Mouse (Mus musculus): ENCODE results near the gene Prkaca.

Gene Prkaca

DNA sequence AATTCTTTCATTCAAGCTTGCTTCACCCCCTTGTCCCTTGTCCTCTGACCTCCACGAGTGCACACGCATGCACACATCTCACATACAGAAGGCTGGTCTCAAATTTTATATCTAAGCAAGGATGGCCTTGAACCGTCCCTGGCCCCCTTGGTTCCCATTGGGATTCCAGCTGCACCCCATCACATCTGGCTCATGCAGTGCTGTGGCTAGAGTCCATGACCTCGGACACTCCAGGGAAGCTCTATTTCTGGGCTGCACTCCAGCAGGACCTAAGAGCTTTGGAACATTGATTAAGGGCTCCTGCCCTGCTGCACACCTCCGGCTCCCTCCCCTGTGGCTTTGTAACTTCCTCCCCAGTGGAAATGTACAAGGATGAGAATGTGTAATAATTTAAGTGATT is 65.2 kb downstream of the Prkaca start:
- DNase-seq (ENCODE audit: low spot score in 2 of 2): no peak

- DNase-seq (ENCODE audit: low spot score in 2 of 2): peak; percentile 67 to 83
Observed at GRCm38 (mm10) chr8:84039050-84039449, 66.3 kb downstream of the Prkaca start.

DNA sequence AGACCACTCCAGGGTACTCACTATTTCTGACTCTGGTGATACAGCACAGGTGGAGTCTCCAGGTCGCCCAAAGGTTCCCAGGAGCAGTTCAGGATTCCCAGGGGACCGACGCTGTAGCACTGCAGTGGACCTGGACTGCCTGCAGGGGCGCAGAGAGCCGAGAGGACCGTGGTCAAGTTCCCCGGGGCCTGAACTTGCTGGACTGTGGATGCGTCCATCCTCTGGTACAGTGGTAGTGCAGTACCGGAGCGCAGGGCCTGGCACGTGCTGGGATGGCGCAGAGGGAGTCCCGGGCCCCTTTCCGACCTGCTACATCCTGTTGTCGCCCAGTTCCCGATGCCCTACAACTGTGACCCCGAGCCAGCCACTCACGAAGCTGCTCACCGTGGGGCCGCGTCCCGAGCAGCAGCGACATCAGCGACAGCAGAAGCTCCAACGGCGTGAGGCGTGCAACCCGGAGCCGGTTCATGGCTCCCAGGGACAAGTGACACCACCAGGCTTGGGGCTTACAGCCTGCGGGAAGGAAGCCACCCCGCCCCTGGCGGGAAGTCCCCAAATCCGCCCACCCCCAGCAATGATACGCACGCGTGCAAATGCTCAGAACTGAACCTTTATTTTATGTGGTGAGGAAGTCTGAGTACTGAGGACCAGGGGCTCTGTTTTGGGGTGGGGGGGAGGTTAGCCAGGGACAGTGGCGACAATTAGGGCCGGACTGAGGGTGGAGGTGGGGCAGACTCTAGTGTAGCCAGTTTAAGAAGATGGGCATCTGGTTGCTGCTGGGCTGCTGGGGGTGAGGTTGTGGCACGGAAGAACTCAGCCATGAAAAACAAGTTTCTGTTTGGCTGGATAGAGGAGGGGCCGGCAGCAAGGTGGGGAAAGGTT is 69.5 kb downstream of the Prkaca start, which contains the start of gene Il27ra:
Gene Il27ra, minus strand, starts transcription at position 524 of the 882 bp plus-strand sequence.
- peak in 1 of 2 experiments; percentile 47 for DNase-seq (ENCODE audit: low spot score in 2 of 2)

DNA sequence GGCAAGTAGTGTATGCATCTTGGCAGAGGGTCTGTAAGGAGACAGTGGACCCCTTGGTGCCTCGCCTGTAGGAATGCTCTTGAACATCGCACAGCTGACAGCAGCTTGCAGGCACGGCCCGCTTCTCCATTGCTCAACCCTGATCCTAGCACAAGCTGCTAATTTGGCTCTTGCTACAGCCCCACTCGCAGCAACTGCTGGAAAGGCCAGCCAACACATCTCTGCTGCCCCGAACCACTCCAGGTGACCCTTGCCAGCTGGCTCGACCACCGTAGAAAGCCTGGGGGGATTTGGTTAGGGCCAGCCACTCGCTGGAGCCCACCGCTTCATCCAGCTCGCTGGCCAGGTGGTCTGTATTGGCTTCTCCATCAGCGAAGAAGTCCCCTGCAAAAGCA is 70.2 kb downstream of the Prkaca start:
- DNase-seq (ENCODE audit: low spot score in 2 of 2): peak in 1 of 2 experiments; percentile 49

DNA sequence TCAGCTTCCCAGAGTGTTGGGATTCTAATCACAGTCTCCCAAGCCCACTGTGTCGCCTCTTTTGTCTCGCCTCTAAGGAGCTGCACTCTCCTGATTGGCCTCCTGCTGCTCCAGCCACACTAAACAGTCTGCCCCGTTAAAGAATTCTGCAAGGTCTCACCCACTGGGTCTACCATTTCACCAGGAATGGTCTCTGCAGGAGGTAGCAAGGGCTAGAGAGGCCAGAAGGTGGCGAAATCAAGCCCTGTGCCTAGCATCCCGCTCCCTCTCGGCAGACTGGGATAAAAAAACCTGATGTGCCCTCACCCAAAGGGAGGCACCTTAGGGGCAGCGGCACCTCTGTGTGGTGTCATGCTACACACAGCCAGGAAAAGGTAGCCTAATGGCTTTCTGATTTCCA is 71.3 kb downstream of the Prkaca start:
- no peak for DNase-seq (ENCODE audit: low spot score in 2 of 2)

GRCm38 (mm10) chr8:84044900-84045299 is 72.1 kb downstream of the Prkaca start, which contains the start of gene Rln3:
Gene Rln3 (minus strand): TSS chr8:84045000.
- no peak for DNase-seq (ENCODE audit: low spot score in 2 of 2)

Measured in cerebellum, postnatal 4 days (tissue).